Mouse (Mus musculus) heart, embryonic 13.5 days (tissue): ENCODE measurements around the gene Chil1. TPM values are rescaled to one million over a fixed set of nuclear protein-coding genes. Genes with fewer than 3 reads are reported as not detected.

Experiments used
- ATAC-seq: fragments of 200-750 bp; cut with Nextera tagmentation; 2 replicates; pipeline ENCODE4 v1.8.0; 2017; ENCODE audit warnings: moderate TSS enrichment; ENCODE audit not compliant: insufficient number of reproducible peaks, low FRiP score, low TSS enrichment; ENCODE audit errors: extremely low read depth
- H3K27ac ChIP-seq: fragments of 300-500 bp; sonication (generic); replicated peaks from 2 replicates; pipeline ENCODE4 v1.5.1; 2015; ENCODE audit warnings: moderate library complexity, mild to moderate bottlenecking, inconsistent platforms
- H3K27me3 ChIP-seq: fragments of 300-500 bp; sonication (generic); replicated peaks from 2 replicates; pipeline ENCODE4 v1.6.1; 2015; ENCODE audit warnings: mild to moderate bottlenecking, inconsistent platforms
- H3K36me3 ChIP-seq: fragments of 300-500 bp; sonication (generic); 2 replicates; pipeline ENCODE4 v1.6.1; 2015; ENCODE audit warnings: mild to moderate bottlenecking, inconsistent platforms
- H3K4me1 ChIP-seq: fragments of 300-500 bp; sonication (generic); 2 replicates; pipeline ENCODE4 v1.6.1; 2015; ENCODE audit warnings: inconsistent platforms
- H3K4me2 ChIP-seq: fragments of 300-500 bp; sonication (generic); 2 replicates; pipeline ENCODE4 v1.6.1; 2015; ENCODE audit warnings: inconsistent platforms, mild to moderate bottlenecking, moderate library complexity
- H3K4me3 ChIP-seq: fragments of 300-500 bp; sonication (generic); 2 replicates; pipeline ENCODE4 v1.5.1; 2015; ENCODE audit warnings: moderate library complexity, mild to moderate bottlenecking, inconsistent platforms
- H3K9ac ChIP-seq: fragments of 300-500 bp; sonication (generic); 2 replicates; pipeline ENCODE4 v1.6.1; 2015; ENCODE audit warnings: inconsistent platforms, mild to moderate bottlenecking, moderate library complexity
- H3K9me3 ChIP-seq: fragments of 300-500 bp; sonication (generic); 2 replicates; pipeline ENCODE4 v1.6.1; 2016; ENCODE audit warnings: inconsistent platforms
- WGBS: fragments of 180-500 bp; shearing (Covaris S2); methylation state at CpG from one replicate; pipeline ENCODE4 v1.1.7; 2015; ENCODE audit warnings: mixed read lengths; 5-methylcytosine and 5-hydroxymethylcytosine counted together
- polyA plus RNA-seq: library from polyadenylated mRNA; unstranded; fragments of >200 nt; fragmentation: Nextera tagmentation; extraction: Ambion mirVana; gene quantifications from 2 replicates; pipeline ENCODE4 v1.2.1, GENCODE M21; 2015

Gene Chil1
- polyA plus RNA-seq: 0.66 and 1.5 TPM in 2 replicates

DNA sequence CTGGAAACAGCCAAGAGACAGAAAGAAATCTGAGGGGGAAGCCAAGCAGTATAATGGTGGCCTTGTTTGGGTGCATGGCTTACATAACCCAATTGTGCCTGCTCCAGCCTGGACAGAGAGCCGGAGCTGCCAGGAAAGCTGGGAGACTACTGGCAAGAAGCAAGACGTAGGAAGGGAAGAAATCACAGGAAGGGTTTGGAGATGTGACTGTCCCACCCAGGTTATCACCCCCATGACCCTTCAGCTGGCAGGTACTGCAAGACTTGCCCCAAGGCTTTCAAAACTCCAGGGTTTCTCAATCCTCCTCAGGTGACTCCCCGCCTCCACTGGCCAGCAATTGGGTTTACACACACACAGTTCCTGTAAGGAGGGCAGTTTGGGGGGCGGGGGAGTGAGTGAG is at the start of gene Chil1:
Chil1 (plus strand) TSS at position 152 of the 400 bp plus-strand sequence.
- WGBS: 62% methylated on average over 4 of the region's 4 CpGs
- Histone ChIP-seq H3K4me1 (no peaks in the 10 kb centered on the region; the same call in 1 of the 2 replicates), H3K9me3 (no peaks in the 10 kb centered on the region), H3K27me3 (peaks cover 3% of the 10 kb centered on the region; the same call in 1 of the 2 replicates), H3K27ac (no peak within 1 kb of the TSS), H3K4me3 (no peak within 1 kb of the TSS), H3K36me3 (no peaks in the 10 kb centered on the region), H3K4me2 (no peak within 1 kb of the TSS), H3K9ac (no peak within 1 kb of the TSS)
- no peak for ATAC-seq

GRCm38 (mm10) chr1:134133316-134133715 is 48.7 kb upstream of the Chil1 start:
- Histone ChIP-seq H3K27me3 (no peaks in the 10 kb centered on the region), H3K9me3 (no peaks in the 10 kb centered on the region), H3K36me3 (no peaks in the 10 kb centered on the region), H3K27ac (no peak overlapping the region), H3K4me1 (peaks cover 3% of the 10 kb centered on the region; the same call in 1 of the 2 replicates), H3K4me2 (no peak overlapping the region), H3K9ac (no peak overlapping the region), H3K4me3 (no peak overlapping the region)
- no peak for ATAC-seq
- 59% methylated on average over 11 of the region's 11 CpGs for WGBS

DNA sequence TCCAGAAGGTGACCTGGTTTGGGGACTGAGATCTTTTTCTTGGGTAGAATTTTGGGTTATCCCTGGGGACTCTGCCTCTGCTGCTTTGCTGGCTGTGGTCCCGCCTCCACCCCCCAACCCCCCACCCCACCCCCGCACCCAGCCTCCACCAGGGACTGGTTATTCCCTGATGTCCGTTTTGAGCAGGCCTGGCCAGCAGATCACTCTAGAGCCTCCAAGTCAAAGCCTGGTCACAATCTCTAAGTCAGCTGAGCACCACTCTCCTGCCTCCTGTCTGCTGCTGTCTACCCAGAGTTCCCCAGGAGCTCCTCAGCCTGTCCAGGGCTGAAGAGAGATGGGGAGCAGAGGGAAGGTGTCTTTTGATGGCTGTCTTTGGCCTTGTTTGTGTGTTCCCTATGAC is 45.6 kb upstream of the Chil1 start:
- Histone ChIP-seq H3K36me3 (no peaks in the 10 kb centered on the region), H3K9me3 (no peaks in the 10 kb centered on the region), H3K4me3 (no peak overlapping the region), H3K27ac (no peak overlapping the region), H3K27me3 (0 out of 2 replicates have a peak, but pooled peaks cover 3% of the 10 kb centered on the region), H3K4me2 (no peak overlapping the region), H3K4me1 (peaks cover 3% of the 10 kb centered on the region; the same call in 1 of the 2 replicates), H3K9ac (no peak overlapping the region)
- no peak for ATAC-seq
- 51% methylated on average over 3 of the region's 3 CpGs for WGBS

DNA sequence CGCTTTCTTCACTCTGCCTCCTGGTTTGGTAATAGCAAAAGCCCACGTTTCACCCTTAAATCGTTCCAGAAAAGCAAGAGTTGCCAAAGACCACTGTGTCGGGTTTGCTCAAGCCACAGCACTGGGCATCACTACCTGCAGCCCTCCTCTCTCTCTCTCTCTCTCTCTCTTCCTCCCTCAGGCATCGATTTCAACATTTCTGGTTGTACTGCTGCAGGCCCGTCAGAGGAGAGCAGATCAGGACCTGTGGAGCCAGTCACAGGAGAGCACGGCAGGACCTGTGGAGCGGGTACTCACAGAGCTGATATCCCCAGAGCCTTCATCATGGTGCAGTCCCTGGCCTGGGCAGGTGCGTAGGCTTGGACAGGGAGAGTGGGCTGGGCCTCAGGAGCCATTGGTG is 43.6 kb upstream of the Chil1 start:
- WGBS: 76% methylated on average over 9 of the region's 9 CpGs
- no peak for ATAC-seq
- H3K9me3 ChIP-seq: no peaks in the 10 kb centered on the region
- no peaks in the 10 kb centered on the region for H3K36me3 ChIP-seq
- no peak overlapping the region for H3K9ac ChIP-seq
- H3K27ac ChIP-seq: no peak overlapping the region
- H3K4me2 ChIP-seq: no peak overlapping the region
- peaks cover under 1% of the 10 kb centered on the region; the same call in 1 of the 2 replicates for H3K4me1 ChIP-seq
- H3K4me3 ChIP-seq: no peak overlapping the region
- H3K27me3 ChIP-seq: peaks cover 19% of the 10 kb centered on the region

DNA sequence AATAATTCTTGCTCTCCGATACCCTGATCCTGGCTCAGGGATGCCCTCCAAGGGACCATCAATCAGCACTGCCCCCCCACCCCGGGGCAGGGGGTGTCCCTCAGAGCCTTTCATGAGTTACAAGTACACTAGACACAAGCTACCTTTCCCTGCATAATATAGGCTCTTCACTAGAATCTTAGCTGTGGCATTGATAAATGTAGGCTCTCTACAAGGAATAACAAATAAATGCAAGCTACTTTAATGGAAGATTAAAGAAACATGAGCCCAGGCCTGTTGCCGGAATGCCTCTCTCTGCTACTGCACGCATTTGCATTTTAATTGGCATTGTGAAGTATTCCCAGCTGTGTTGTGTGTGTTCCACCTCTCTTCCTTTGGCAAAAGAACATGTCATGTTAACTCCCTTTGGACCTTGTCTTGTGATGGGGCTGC is 39.6 kb upstream of the Chil1 start:
- WGBS: 85% methylated on average over 4 of the region's 4 CpGs

DNA sequence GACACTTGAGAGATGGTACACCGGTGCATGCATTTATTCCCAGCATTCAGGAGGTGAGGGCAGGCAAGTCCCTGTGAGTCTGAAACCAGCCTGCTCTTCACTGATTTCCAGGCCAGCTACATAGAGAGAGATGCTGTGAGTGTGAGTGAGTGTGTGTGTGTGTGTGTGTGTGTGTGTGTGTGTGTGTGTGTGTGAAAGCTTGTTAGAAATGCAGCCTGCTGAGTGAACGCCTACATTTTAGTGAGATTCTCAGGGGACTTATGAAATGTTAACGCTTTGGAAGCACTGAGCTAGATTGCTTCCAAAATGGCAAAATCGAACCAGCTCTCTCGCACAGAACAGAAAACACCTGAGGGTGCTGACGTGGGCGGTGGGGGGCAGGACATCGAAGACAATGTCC is 35.9 kb upstream of the Chil1 start:
- Histone ChIP-seq H3K36me3 (no peaks in the 10 kb centered on the region), H3K27me3 (peaks cover 31% of the 10 kb centered on the region), H3K4me3 (no peak overlapping the region), H3K27ac (no peak overlapping the region), H3K4me2 (no peak overlapping the region), H3K4me1 (peaks cover 12% of the 10 kb centered on the region), H3K9ac (no peak overlapping the region), H3K9me3 (no peaks in the 10 kb centered on the region)
- no peak for ATAC-seq
- 70% methylated on average over 8 of the region's 8 CpGs for whole genome bisulfite sequencing

More for the DNA sequence above, 39.6 kb upstream of the Chil1 start:
- H3K4me2 ChIP-seq: no peak overlapping the region
- peaks cover 26% of the 10 kb centered on the region for H3K27me3 ChIP-seq
- H3K4me3 ChIP-seq: no peak overlapping the region
- no peaks in the 10 kb centered on the region for H3K36me3 ChIP-seq
- H3K27ac ChIP-seq: no peak overlapping the region
- no peak overlapping the region for H3K9ac ChIP-seq
- no peaks in the 10 kb centered on the region for H3K9me3 ChIP-seq
- no peak for ATAC-seq
- no peaks in the 10 kb centered on the region for H3K4me1 ChIP-seq

DNA sequence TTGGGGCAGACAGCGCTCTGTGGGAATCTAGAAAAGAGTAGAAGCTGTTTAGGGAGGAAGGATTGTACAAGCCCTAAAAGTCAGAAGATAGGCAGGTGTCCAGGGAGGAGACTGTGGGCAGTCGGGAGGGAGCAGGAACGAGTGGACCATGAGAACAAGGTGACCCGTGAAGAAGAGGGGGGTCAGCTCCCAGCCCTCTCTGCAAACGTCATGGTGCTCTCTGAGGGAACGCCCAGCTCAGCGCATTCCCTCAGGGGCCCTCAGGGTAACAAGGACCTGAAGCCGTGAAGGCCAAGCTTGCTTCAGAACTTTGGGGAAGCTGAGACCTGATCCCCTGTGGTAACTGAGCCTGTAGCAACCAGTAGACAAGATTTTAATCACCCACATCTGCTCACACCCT is 31.9 kb upstream of the Chil1 start:
- Histone ChIP-seq H3K4me2 (no peak overlapping the region), H3K9me3 (peaks cover 4% of the 10 kb centered on the region; the same call in 1 of the 2 replicates), H3K27ac (0 out of 2 replicates have a peak overlapping the region, but pooled peaks have one; percentile 12), H3K4me3 (no peak overlapping the region), H3K36me3 (no peaks in the 10 kb centered on the region), H3K4me1 (peaks cover 25% of the 10 kb centered on the region), H3K9ac (peak overlapping the region; percentile 17; the same call in 1 of the 2 replicates), H3K27me3 (peaks cover 24% of the 10 kb centered on the region)
- WGBS: 51% methylated on average over 8 of the region's 8 CpGs
- no peak for ATAC-seq

DNA sequence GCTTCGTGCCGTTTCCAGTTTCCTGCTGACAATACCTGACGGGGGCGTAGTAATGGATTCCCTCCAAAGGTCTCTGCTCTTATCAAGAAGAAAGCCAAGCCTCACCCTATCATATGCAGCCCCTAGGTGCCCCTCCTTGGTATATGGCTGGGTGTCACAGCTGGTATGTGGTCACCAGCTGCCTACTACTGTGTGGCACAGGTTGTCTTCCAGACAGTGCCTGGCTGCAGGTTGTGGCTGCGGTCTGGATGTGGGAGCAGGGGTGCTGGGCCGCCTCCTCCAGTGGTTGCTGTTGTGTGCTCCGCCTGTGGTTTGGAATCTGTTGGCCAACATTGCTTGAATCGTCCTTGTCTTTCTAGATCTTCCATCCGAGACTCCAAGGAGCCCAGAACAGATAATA is 31.2 kb upstream of the Chil1 start:
- H3K9me3 ChIP-seq: peaks cover 4% of the 10 kb centered on the region; the same call in 1 of the 2 replicates
- peaks cover 24% of the 10 kb centered on the region for H3K27me3 ChIP-seq
- H3K27ac ChIP-seq: no peak overlapping the region
- H3K36me3 ChIP-seq: no peaks in the 10 kb centered on the region
- no peak overlapping the region for H3K4me3 ChIP-seq
- no peak overlapping the region for H3K9ac ChIP-seq
- no peak overlapping the region for H3K4me2 ChIP-seq
- WGBS: 85% methylated on average over 9 of the region's 9 CpGs
- no peak for ATAC-seq
- peaks cover 25% of the 10 kb centered on the region for H3K4me1 ChIP-seq

GRCm38 (mm10) chr1:134151655-134152412 is 30.1 kb upstream of the Chil1 start:
- ATAC-seq: no peak

GRCm38 (mm10) chr1:134152626-134153590 is 29.1 kb upstream of the Chil1 start:
- no peaks in the 10 kb centered on the region for H3K36me3 ChIP-seq
- peaks cover 25% of the 10 kb centered on the region for H3K4me1 ChIP-seq
- peak overlapping the region; percentile 44; the same call in 1 of the 2 replicates for H3K9ac ChIP-seq
- 31% methylated on average over 21 of the region's 21 CpGs for WGBS
- no peak for ATAC-seq
- no peak overlapping the region for H3K27ac ChIP-seq
- no peak overlapping the region for H3K4me3 ChIP-seq
- no peak overlapping the region for H3K4me2 ChIP-seq
- H3K27me3 ChIP-seq: peaks cover 24% of the 10 kb centered on the region
- peaks cover 4% of the 10 kb centered on the region; the same call in 1 of the 2 replicates for H3K9me3 ChIP-seq

More at GRCm38 (mm10) chr1:134151655-134152412, 30.1 kb upstream of the Chil1 start:
- whole genome bisulfite sequencing: 30% methylated on average over 13 of the region's 13 CpGs
- Histone ChIP-seq H3K27me3 (peaks cover 24% of the 10 kb centered on the region), H3K36me3 (no peaks in the 10 kb centered on the region), H3K27ac (no peak overlapping the region), H3K4me2 (no peak overlapping the region), H3K9ac (no peak overlapping the region), H3K4me1 (peaks cover 25% of the 10 kb centered on the region), H3K9me3 (peaks cover 4% of the 10 kb centered on the region; the same call in 1 of the 2 replicates), H3K4me3 (no peak overlapping the region)

DNA sequence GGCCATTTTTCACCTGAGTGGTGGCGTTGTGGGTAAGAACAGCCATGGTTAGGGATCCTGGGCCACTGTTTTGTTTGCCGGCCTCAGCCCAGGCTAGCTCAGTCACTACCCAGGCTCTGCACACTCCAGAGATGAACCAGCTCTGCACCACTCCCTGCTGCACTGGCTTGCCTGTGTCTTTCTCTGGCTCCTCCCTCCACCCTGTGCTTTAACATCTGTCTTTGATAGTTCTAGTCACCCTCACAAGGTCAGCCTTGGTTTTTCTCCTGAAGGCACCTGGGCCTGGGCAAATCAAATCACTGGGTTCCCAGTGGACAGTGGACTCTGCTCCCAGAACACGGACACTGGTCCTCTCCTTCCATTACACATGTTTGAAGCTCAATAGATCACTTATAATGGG is 27.9 kb upstream of the Chil1 start:
- H3K36me3 ChIP-seq: no peaks in the 10 kb centered on the region
- peaks cover 24% of the 10 kb centered on the region for H3K27me3 ChIP-seq
- ATAC-seq: no peak
- H3K4me3 ChIP-seq: no peak overlapping the region
- no peak overlapping the region for H3K4me2 ChIP-seq
- H3K9me3 ChIP-seq: peaks cover 4% of the 10 kb centered on the region; the same call in 1 of the 2 replicates
- WGBS: 85% methylated on average over 3 of the region's 3 CpGs
- no peak overlapping the region for H3K9ac ChIP-seq
- no peak overlapping the region for H3K27ac ChIP-seq
- H3K4me1 ChIP-seq: peaks cover 25% of the 10 kb centered on the region
